Mouse (Mus musculus): ENCODE measurements around the gene Lmf2. TPM values are rescaled to one million over a fixed set of nuclear protein-coding genes. Genes with fewer than 3 reads are reported as not detected.

Gene Lmf2
- polyA plus RNA-seq, 1 experiment from 2014 or later: 29.5 TPM

DNA sequence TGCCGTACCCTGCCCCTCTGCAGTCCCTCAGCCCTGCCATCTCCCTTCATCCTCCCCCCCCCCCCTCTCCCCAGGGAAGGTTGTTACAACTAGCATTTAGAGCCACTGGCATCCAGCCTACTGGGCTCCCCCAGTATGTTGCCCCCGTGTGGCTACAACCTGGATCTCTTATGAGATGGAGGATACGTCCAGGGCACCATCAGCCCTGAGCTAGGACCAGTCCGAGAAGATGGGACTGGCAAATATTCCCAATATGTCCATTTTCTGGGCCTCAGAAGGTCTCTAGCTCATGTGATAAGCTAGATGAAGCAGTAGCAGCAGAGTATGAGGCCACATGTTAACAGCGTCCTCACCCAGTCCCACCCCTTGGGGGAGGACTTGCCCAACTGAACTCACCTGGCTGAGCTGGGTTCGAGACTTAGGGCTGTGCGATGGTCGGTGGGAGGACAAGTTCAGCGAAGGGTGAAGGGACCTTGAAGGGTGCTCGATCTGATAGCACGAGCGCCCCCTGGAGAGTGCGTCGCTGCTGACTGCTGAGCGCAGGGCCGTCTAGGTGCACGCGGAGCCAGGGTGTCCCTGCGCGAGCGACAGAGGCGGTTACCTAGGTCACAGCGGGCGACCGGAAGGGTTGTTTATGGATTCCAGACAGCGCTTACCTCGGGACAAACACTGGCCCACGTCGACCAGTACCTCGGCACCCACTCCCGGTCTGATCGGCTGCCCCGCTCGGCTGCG, 17.7 kb upstream of the Lmf2 start:
- peak; percentile 85 for ATAC-seq
- Histone ChIP-seq H3K27ac (ENCODE audit: low read length) (peak overlapping the region; percentile 92), H3K4me3 (replicated peaks; ENCODE audit: low read length) (peak overlapping the region; percentile 89), H3K36me3 (ENCODE audit: control insufficient read depth, insufficient read depth) (peaks cover 29% of the 10 kb centered on the region), H3K27me3 (replicated peaks; ENCODE audit: control insufficient read depth, insufficient read depth, low read length) (peaks cover 22% of the 10 kb centered on the region), H3K9ac (replicated peaks; ENCODE audit: low read depth, low read length) (peak overlapping the region; percentile 91), H3K4me2 (ENCODE audit: low read length) (peak overlapping the region; percentile 75), H3K9me3 (ENCODE audit: control insufficient read depth, low read length) (no peaks in the 10 kb centered on the region), H3K4me1 (replicated peaks; ENCODE audit: control insufficient read depth, insufficient read depth, low read length) (peaks cover 14% of the 10 kb centered on the region)
- WGBS: 2% methylated on average over 35 of the region's 35 CpGs

DNA sequence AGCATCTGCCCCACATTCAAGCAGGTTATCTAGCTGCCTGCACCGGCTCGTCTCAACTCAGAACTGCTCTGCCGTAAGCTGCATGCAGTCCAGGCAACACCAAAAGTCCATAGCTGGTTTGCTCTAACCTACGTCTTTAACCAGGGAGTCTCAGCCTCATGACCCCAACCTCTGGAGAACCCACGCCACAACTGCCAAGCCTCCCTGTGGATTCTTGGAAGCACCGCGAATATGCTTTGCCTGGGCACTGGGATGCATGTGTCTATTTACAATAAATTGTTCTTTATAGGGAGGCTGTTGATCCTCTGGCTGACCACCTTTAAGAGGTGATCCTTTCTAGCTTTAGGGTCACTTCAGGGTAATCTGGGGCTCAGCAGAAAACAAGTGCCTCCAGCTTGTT, 17.1 kb upstream of the Lmf2 start:
- H3K9ac ChIP-seq (replicated peaks; ENCODE audit: low read depth, low read length): no peak overlapping the region
- peaks cover 14% of the 10 kb centered on the region for H3K4me1 ChIP-seq (replicated peaks; ENCODE audit: control insufficient read depth, insufficient read depth, low read length)
- peak overlapping the region; percentile 89 for H3K4me3 ChIP-seq (replicated peaks; ENCODE audit: low read length)
- H3K9me3 ChIP-seq (ENCODE audit: control insufficient read depth, low read length): no peaks in the 10 kb centered on the region
- ATAC-seq: no peak
- peaks cover 15% of the 10 kb centered on the region for H3K27me3 ChIP-seq (replicated peaks; ENCODE audit: control insufficient read depth, insufficient read depth, low read length)
- peak overlapping the region; percentile 75 for H3K4me2 ChIP-seq (ENCODE audit: low read length)
- H3K36me3 ChIP-seq (ENCODE audit: control insufficient read depth, insufficient read depth): peaks cover 36% of the 10 kb centered on the region
- WGBS: 83% methylated on average over 7 of the region's 7 CpGs
- H3K27ac ChIP-seq (ENCODE audit: low read length): no peak overlapping the region

DNA sequence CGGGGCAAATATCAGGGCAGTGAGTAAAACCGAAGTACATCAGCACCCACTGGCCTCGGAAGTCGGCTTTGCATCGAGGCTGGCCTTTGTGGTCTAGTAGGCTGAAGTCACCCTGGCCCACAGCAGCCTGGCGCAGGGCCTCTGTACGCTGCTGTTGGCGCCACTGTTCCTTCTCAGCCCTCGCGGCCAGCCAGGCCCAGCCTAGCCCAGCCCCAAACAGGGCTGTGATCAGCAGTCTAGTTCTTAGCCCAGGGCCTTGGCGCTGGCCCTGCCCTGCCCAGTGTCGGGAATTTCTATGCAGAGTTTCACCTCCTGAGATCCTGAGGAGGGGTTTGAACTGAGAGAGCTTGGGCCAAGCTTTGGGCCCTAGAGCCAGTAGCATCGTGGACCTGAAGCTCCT, 16.6 kb upstream of the Lmf2 start:
- whole genome bisulfite sequencing: 89% methylated on average over 13 of the region's 13 CpGs
- ATAC-seq: no peak
- H3K9me3 ChIP-seq (ENCODE audit: control insufficient read depth, low read length): no peaks in the 10 kb centered on the region

GRCm38 (mm10) chr15:89365141-89365551, 9.7 kb upstream of the Lmf2 start:
- ATAC-seq: no peak
- Histone ChIP-seq H3K4me2 (ENCODE audit: low read length) (no peak overlapping the region), H3K9ac (replicated peaks; ENCODE audit: low read depth, low read length) (no peak overlapping the region), H3K4me3 (replicated peaks; ENCODE audit: low read length) (no peak overlapping the region), H3K4me1 (replicated peaks; ENCODE audit: control insufficient read depth, insufficient read depth, low read length) (no peaks in the 10 kb centered on the region), H3K27ac (ENCODE audit: low read length) (no peak overlapping the region), H3K9me3 (ENCODE audit: control insufficient read depth, low read length) (no peaks in the 10 kb centered on the region), H3K27me3 (replicated peaks; ENCODE audit: control insufficient read depth, insufficient read depth, low read length) (no peaks in the 10 kb centered on the region), H3K36me3 (ENCODE audit: control insufficient read depth, insufficient read depth) (peaks cover 58% of the 10 kb centered on the region)
- WGBS: 90% methylated on average over 4 of the region's 4 CpGs

More for the DNA sequence above, 16.6 kb upstream of the Lmf2 start:
- Histone ChIP-seq H3K9ac (replicated peaks; ENCODE audit: low read depth, low read length) (no peak overlapping the region), H3K27ac (ENCODE audit: low read length) (no peak overlapping the region), H3K27me3 (replicated peaks; ENCODE audit: control insufficient read depth, insufficient read depth, low read length) (peaks cover 10% of the 10 kb centered on the region), H3K4me1 (replicated peaks; ENCODE audit: control insufficient read depth, insufficient read depth, low read length) (peaks cover 14% of the 10 kb centered on the region), H3K36me3 (ENCODE audit: control insufficient read depth, insufficient read depth) (peaks cover 36% of the 10 kb centered on the region), H3K4me2 (ENCODE audit: low read length) (no peak overlapping the region), H3K4me3 (replicated peaks; ENCODE audit: low read length) (no peak overlapping the region)

- no peak overlapping the region for H3K27ac ChIP-seq (ENCODE audit: low read length)
- no peak overlapping the region for H3K4me3 ChIP-seq (replicated peaks; ENCODE audit: low read length)
- H3K9me3 ChIP-seq (ENCODE audit: control insufficient read depth, low read length): no peaks in the 10 kb centered on the region
- no peaks in the 10 kb centered on the region for H3K27me3 ChIP-seq (replicated peaks; ENCODE audit: control insufficient read depth, insufficient read depth, low read length)
- no peaks in the 10 kb centered on the region for H3K4me1 ChIP-seq (replicated peaks; ENCODE audit: control insufficient read depth, insufficient read depth, low read length)
- H3K36me3 ChIP-seq (ENCODE audit: control insufficient read depth, insufficient read depth): peaks cover 47% of the 10 kb centered on the region
- H3K9ac ChIP-seq (replicated peaks; ENCODE audit: low read depth, low read length): no peak overlapping the region
- H3K4me2 ChIP-seq (ENCODE audit: low read length): no peak overlapping the region
- 89% methylated on average over 7 of the region's 7 CpGs for WGBS
- ATAC-seq: no peak
Observed at GRCm38 (mm10) chr15:89363051-89363450, 7.6 kb upstream of the Lmf2 start.

GRCm38 (mm10) chr15:89358784-89359183, 3.3 kb upstream of the Lmf2 start:
- Histone ChIP-seq H3K4me3 (replicated peaks; ENCODE audit: low read length) (no peak overlapping the region), H3K27ac (ENCODE audit: low read length) (no peak overlapping the region), H3K36me3 (ENCODE audit: control insufficient read depth, insufficient read depth) (peaks cover 18% of the 10 kb centered on the region), H3K4me1 (replicated peaks; ENCODE audit: control insufficient read depth, insufficient read depth, low read length) (peaks cover 26% of the 10 kb centered on the region), H3K9ac (replicated peaks; ENCODE audit: low read depth, low read length) (no peak overlapping the region), H3K9me3 (ENCODE audit: control insufficient read depth, low read length) (no peaks in the 10 kb centered on the region), H3K4me2 (ENCODE audit: low read length) (no peak overlapping the region), H3K27me3 (replicated peaks; ENCODE audit: control insufficient read depth, insufficient read depth, low read length) (no peaks in the 10 kb centered on the region)
- no peak for ATAC-seq
- 84% methylated on average over 3 of the region's 3 CpGs for WGBS

DNA sequence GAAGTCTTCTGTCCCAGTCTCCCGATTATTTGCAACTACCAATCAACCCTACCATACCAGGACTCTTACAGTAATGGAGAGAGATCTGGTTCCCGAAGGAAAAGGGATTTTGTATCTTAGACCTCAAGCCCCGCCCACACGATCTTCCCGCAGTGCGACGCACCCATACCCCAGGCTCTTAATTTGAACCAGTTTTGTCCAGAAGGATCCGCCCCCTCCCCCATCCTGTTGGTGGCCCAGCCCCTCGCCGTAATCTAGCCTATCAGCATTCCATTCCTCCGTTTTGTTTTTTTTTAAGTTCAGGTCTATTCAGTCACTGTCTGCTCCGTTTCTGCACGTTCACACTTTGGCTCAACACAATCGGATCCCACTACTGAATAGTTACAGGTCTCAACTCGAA, 913 bp upstream of the Lmf2 start:
- peak overlapping the region; percentile 94 for H3K4me2 ChIP-seq (ENCODE audit: low read length)
- peaks cover 26% of the 10 kb centered on the region for H3K4me1 ChIP-seq (replicated peaks; ENCODE audit: control insufficient read depth, insufficient read depth, low read length)
- H3K9ac ChIP-seq (replicated peaks; ENCODE audit: low read depth, low read length): peak overlapping the region; percentile 79
- peak; percentile 66 for ATAC-seq
- H3K27me3 ChIP-seq (replicated peaks; ENCODE audit: control insufficient read depth, insufficient read depth, low read length): no peaks in the 10 kb centered on the region
- peak overlapping the region; percentile 90 for H3K4me3 ChIP-seq (replicated peaks; ENCODE audit: low read length)
- under 1% methylated on average over 15 of the region's 15 CpGs for WGBS
- peak overlapping the region; percentile 81 for H3K27ac ChIP-seq (ENCODE audit: low read length)
- no peaks in the 10 kb centered on the region for H3K9me3 ChIP-seq (ENCODE audit: control insufficient read depth, low read length)
- H3K36me3 ChIP-seq (ENCODE audit: control insufficient read depth, insufficient read depth): peaks cover 14% of the 10 kb centered on the region

DNA sequence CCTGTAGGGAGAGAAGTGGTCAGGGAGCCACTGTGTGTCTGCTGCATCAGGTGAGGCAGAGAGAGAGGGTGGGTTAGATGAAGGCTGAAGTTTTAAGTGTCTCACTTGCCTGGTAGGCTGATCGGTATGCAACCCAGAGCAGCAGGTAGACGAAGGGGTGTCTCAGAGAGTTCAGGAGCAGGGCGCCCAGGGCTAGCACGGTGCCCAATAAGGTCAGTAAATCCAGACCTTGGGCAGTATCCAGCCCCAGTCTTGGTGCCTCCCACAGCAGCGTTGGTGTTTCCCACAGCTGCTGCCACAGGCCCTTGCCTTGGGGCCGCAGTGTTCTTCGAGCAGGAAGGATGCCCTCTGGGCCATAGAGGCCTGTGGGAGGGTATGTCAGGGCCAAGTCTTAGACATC, 1.0 kb downstream of the Lmf2 start:
- Histone ChIP-seq H3K4me2 (ENCODE audit: low read length) (peak overlapping the region; percentile 83), H3K27ac (ENCODE audit: low read length) (no peak overlapping the region)
- ATAC-seq: no peak

DNA sequence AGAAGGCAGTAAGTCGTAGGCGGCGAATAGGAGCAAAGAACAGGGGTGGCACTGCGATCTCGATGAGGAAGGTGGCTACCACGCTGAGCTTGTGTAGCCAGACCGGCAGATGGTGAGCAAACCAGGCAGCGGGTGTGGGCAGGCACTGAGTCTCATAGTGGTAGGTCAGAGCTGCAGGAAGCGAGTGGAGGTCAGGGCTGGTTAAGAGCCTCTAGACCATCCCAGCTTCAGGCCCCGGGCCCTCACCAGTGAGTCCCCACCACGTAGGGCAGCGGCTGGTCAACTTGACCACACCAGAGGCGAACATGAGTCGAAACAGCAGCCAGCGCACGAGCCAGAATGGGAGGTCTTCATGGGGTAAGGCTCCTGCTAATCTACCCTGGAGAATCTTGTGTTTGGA, 1.6 kb downstream of the Lmf2 start:
- Histone ChIP-seq H3K9me3 (ENCODE audit: control insufficient read depth, low read length) (no peaks in the 10 kb centered on the region), H3K4me1 (replicated peaks; ENCODE audit: control insufficient read depth, insufficient read depth, low read length) (peaks cover 26% of the 10 kb centered on the region), H3K27ac (ENCODE audit: low read length) (no peak overlapping the region), H3K36me3 (ENCODE audit: control insufficient read depth, insufficient read depth) (peaks cover 12% of the 10 kb centered on the region), H3K9ac (replicated peaks; ENCODE audit: low read depth, low read length) (no peak overlapping the region), H3K27me3 (replicated peaks; ENCODE audit: control insufficient read depth, insufficient read depth, low read length) (no peaks in the 10 kb centered on the region), H3K4me3 (replicated peaks; ENCODE audit: low read length) (no peak overlapping the region), H3K4me2 (ENCODE audit: low read length) (no peak overlapping the region)
- 95% methylated on average over 16 of the region's 16 CpGs for WGBS
- ATAC-seq: no peak

More for the DNA sequence above, 1.0 kb downstream of the Lmf2 start:
- WGBS: 86% methylated on average over 7 of the region's 7 CpGs
- H3K36me3 ChIP-seq (ENCODE audit: control insufficient read depth, insufficient read depth): peaks cover 12% of the 10 kb centered on the region
- H3K9ac ChIP-seq (replicated peaks; ENCODE audit: low read depth, low read length): peak overlapping the region; percentile 79
- no peaks in the 10 kb centered on the region for H3K27me3 ChIP-seq (replicated peaks; ENCODE audit: control insufficient read depth, insufficient read depth, low read length)
- H3K4me1 ChIP-seq (replicated peaks; ENCODE audit: control insufficient read depth, insufficient read depth, low read length): peaks cover 26% of the 10 kb centered on the region
- no peaks in the 10 kb centered on the region for H3K9me3 ChIP-seq (ENCODE audit: control insufficient read depth, low read length)
- peak overlapping the region; percentile 90 for H3K4me3 ChIP-seq (replicated peaks; ENCODE audit: low read length)
